Mouse (Mus musculus): ENCODE measurements at regions not wholly inside any gene's neighbourhood (a gene's known extent, or its start where the extent isn't known, plus 50 kb on each side); places are given as distances from the start of the nearest gene placed in this dataset.

DNA sequence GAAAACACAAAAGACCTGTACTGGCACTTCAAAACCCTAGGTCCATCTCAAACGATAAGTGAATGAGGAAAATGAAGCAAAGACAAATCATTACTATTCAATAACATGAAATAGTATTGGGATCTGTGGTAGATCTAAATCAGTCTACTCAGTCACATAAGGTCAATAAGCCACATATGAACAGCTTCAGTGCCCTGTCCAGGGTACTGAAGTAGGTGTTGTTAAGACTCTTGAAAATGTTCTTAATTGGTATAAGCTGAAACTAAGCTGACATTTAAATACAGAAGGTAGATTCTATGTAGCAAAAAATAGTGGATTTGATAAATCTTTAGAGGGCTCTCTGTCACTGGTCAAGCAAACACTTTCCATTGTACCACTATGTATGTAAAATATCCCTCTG lies 183.8 kb downstream of the Tm4sf1 start:
- Histone ChIP-seq H3K36me3 (no peaks in the 10 kb centered on the region), H3K4me1 (replicated peaks) (no peaks in the 10 kb centered on the region)
- WGBS = 94% methylated on average over 1 of the region's 1 CpGs

DNA sequence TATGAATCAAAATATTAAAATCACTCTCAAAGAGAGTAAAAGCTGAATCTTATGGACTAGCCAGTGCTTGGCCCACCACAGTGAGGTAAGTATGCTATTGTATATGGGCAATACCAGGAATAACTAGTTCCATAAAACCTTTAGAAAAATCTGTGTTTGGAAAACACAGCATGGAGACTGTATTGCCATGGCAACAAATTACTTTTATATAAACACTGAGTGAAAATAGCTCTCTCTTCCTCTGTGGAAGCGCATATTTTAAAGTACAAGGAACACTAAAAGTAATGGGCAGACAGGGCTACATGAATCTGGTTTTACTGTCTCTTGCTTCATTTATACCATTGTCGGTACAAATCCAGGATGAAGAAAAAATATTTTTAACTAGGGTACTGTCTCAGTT lies 199.5 kb downstream of the Tm4sf1 start:
- no peaks in the 10 kb centered on the region for H3K4me1 ChIP-seq (replicated peaks)
- H3K9ac ChIP-seq = no peak overlapping the region
- WGBS = 71% methylated on average over 2 of the region's 2 CpGs
- H3K4me3 ChIP-seq = no peak overlapping the region
- no peaks in the 10 kb centered on the region for H3K9me3 ChIP-seq
- ATAC-seq (ENCODE audit: low FRiP score, low read depth) = no peak
- H3K36me3 ChIP-seq = no peaks in the 10 kb centered on the region
- H3K27me3 ChIP-seq = no peaks in the 10 kb centered on the region
- H3K4me2 ChIP-seq = no peak overlapping the region
- H3K27ac ChIP-seq (replicated peaks) = no peak overlapping the region

More for the DNA sequence above, 183.8 kb downstream of the Tm4sf1 start:
- H3K9me3 ChIP-seq = no peaks in the 10 kb centered on the region
- no peak overlapping the region for H3K9ac ChIP-seq
- no peak overlapping the region for H3K4me2 ChIP-seq
- no peaks in the 10 kb centered on the region for H3K27me3 ChIP-seq
- no peak overlapping the region for H3K4me3 ChIP-seq
- H3K27ac ChIP-seq (replicated peaks) = no peak overlapping the region
- no peak for ATAC-seq (ENCODE audit: low FRiP score, low read depth)

- no peak overlapping the region for H3K4me2 ChIP-seq
- WGBS = 98% methylated on average over 1 of the region's 1 CpGs
- no peaks in the 10 kb centered on the region for H3K27me3 ChIP-seq
- ATAC-seq (ENCODE audit: low FRiP score, low read depth) = no peak
- no peaks in the 10 kb centered on the region for H3K4me1 ChIP-seq (replicated peaks)
- H3K36me3 ChIP-seq = no peaks in the 10 kb centered on the region
- H3K27ac ChIP-seq (replicated peaks) = no peak overlapping the region
- no peaks in the 10 kb centered on the region for H3K9me3 ChIP-seq
- H3K9ac ChIP-seq = no peak overlapping the region
- no peak overlapping the region for H3K4me3 ChIP-seq
Observed at GRCm38 (mm10) chr3:57100515-57100914, 201.3 kb downstream of the Tm4sf1 start.

DNA sequence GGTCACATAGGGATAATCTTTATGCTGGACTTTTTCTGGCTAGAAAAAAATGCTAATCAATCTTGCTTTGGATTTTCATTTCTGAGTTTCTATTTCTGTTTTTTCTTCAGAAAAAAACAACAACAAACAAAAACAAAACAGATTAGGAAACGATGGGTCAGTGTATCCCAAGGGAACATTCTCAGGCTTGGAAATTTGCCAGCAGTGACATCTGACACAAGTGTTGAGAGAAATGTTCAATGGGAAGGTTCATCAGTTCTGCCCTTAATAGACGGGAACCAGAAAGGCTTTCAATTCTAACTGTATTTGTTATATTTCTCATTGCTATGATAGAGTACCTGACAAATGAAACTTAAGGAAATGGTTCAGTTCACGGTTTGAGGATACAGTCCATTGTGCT lies 206.9 kb downstream of the Tm4sf1 start:
- no peaks in the 10 kb centered on the region for H3K9me3 ChIP-seq
- no peaks in the 10 kb centered on the region for H3K36me3 ChIP-seq
- H3K27me3 ChIP-seq = no peaks in the 10 kb centered on the region
- 58% methylated on average over 3 of the region's 3 CpGs for WGBS
- no peaks in the 10 kb centered on the region for H3K4me1 ChIP-seq (replicated peaks)
- H3K4me2 ChIP-seq = no peak overlapping the region
- no peak overlapping the region for H3K27ac ChIP-seq (replicated peaks)
- no peak overlapping the region for H3K4me3 ChIP-seq
- no peak for ATAC-seq (ENCODE audit: low FRiP score, low read depth)
- H3K9ac ChIP-seq = no peak overlapping the region

GRCm38 (mm10) chr3:57093201-57093940 lies 208.4 kb downstream of the Tm4sf1 start:
- Histone ChIP-seq H3K4me1 (replicated peaks) (no peaks in the 10 kb centered on the region), H3K9me3 (no peaks in the 10 kb centered on the region), H3K36me3 (no peaks in the 10 kb centered on the region), H3K27ac (replicated peaks) (no peak overlapping the region), H3K9ac (no peak overlapping the region), H3K4me2 (no peak overlapping the region), H3K27me3 (no peaks in the 10 kb centered on the region), H3K4me3 (no peak overlapping the region)
- WGBS = 94% methylated on average over 1 of the region's 1 CpGs
- no peak for ATAC-seq (ENCODE audit: low FRiP score, low read depth)

DNA sequence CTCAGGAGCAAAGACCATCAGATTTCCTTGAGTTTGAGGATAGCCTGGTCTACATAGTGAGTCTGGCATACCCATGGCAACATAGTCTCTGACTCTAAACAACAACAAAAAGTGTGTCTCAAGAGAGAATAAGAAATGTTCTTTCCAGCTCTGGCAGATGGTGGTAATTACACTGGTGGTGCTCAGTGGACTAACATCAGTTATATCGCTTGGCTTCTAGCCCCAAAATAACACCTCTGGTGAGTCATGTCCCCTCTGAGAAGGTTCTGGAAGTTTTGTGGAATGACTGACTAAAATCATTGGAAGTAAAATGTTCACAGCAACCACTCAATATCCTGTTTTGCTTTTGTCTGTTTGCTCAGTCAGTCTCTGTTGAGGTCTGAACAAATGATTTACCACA lies 227.3 kb downstream of the Tm4sf1 start:
- Histone ChIP-seq H3K27ac (replicated peaks) (no peak overlapping the region), H3K36me3 (no peaks in the 10 kb centered on the region), H3K4me2 (no peak overlapping the region), H3K9ac (no peak overlapping the region), H3K4me1 (replicated peaks) (no peaks in the 10 kb centered on the region), H3K4me3 (no peak overlapping the region), H3K9me3 (no peaks in the 10 kb centered on the region), H3K27me3 (no peaks in the 10 kb centered on the region)
- WGBS = 88% methylated on average over 1 of the region's 1 CpGs
- ATAC-seq (ENCODE audit: low FRiP score, low read depth) = no peak

- Histone ChIP-seq H3K4me1 (replicated peaks) (no peaks in the 10 kb centered on the region), H3K9ac (no peak overlapping the region), H3K27me3 (no peaks in the 10 kb centered on the region), H3K36me3 (no peaks in the 10 kb centered on the region), H3K9me3 (no peaks in the 10 kb centered on the region), H3K27ac (replicated peaks) (no peak overlapping the region), H3K4me2 (no peak overlapping the region), H3K4me3 (no peak overlapping the region)
- WGBS = 90% methylated on average over 4 of the region's 4 CpGs
- no peak for ATAC-seq (ENCODE audit: low FRiP score, low read depth)
Observed at GRCm38 (mm10) chr3:57073962-57074506, 227.8 kb downstream of the Tm4sf1 start.

GRCm38 (mm10) chr3:57033021-57033420 lies 268.8 kb downstream of the Tm4sf1 start:
- Histone ChIP-seq H3K9me3 (no peaks in the 10 kb centered on the region), H3K4me2 (no peak overlapping the region), H3K4me3 (no peak overlapping the region), H3K27ac (replicated peaks) (no peak overlapping the region), H3K9ac (no peak overlapping the region), H3K36me3 (no peaks in the 10 kb centered on the region), H3K4me1 (replicated peaks) (no peaks in the 10 kb centered on the region), H3K27me3 (no peaks in the 10 kb centered on the region)
- ATAC-seq (ENCODE audit: low FRiP score, low read depth) = no peak

GRCm38 (mm10) chr3:57018171-57018570 lies 283.6 kb downstream of the Tm4sf1 start:
- Histone ChIP-seq H3K27me3 (no peaks in the 10 kb centered on the region), H3K9ac (no peak overlapping the region), H3K9me3 (no peaks in the 10 kb centered on the region), H3K4me1 (replicated peaks) (no peaks in the 10 kb centered on the region), H3K4me2 (no peak overlapping the region), H3K4me3 (no peak overlapping the region), H3K27ac (replicated peaks) (no peak overlapping the region), H3K36me3 (no peaks in the 10 kb centered on the region)
- ATAC-seq (ENCODE audit: low FRiP score, low read depth) = no peak

GRCm38 (mm10) chr3:56981305-56981660 lies 320.5 kb downstream of the Tm4sf1 start:
- Histone ChIP-seq H3K4me2 (no peak overlapping the region), H3K9ac (no peak overlapping the region), H3K27me3 (no peaks in the 10 kb centered on the region), H3K36me3 (no peaks in the 10 kb centered on the region), H3K4me1 (replicated peaks) (peaks cover 4% of the 10 kb centered on the region; the same call in 1 of the 2 replicates), H3K4me3 (no peak overlapping the region), H3K9me3 (no peaks in the 10 kb centered on the region), H3K27ac (replicated peaks) (no peak overlapping the region)
- WGBS = 56% methylated on average over 2 of the region's 2 CpGs
- ATAC-seq (ENCODE audit: low FRiP score, low read depth) = peak; percentile 54; the same call in 1 of the 2 replicates

- 44% methylated on average over 3 of the region's 3 CpGs for WGBS
- Histone ChIP-seq H3K4me1 (replicated peaks) (peaks cover 4% of the 10 kb centered on the region; the same call in 1 of the 2 replicates), H3K9me3 (no peaks in the 10 kb centered on the region), H3K36me3 (no peaks in the 10 kb centered on the region), H3K27me3 (no peaks in the 10 kb centered on the region), H3K27ac (replicated peaks) (no peak overlapping the region), H3K4me3 (no peak overlapping the region), H3K4me2 (no peak overlapping the region), H3K9ac (no peak overlapping the region)
- ATAC-seq (ENCODE audit: low FRiP score, low read depth) = peak; percentile 74; the same call in 1 of the 2 replicates
Observed at GRCm38 (mm10) chr3:56980593-56981304, 321.0 kb downstream of the Tm4sf1 start.

DNA sequence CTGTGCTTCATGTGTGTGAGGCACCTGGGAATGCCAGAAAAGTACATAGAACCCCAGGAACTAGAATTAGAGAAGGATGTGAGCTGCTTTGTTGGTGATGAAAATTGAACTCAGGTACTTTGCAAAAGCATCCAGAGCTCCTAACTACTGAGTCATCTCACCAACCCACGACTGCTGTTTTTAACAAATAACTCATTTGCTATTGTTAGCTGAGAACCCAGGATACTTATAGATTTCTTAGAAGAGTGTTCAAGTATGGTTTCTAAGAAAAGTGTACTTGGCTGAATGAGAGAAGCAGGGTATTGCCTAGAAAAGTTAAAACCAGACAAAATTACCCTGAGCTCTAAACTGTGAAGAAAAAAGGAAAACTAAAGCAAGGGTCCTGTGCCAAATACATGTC lies 335.8 kb downstream of the Tm4sf1 start:
- H3K9me3 ChIP-seq = no peaks in the 10 kb centered on the region
- H3K9ac ChIP-seq = no peak overlapping the region
- no peak overlapping the region for H3K27ac ChIP-seq (replicated peaks)
- no peak overlapping the region for H3K4me3 ChIP-seq
- WGBS = 82% methylated on average over 1 of the region's 1 CpGs
- no peak for ATAC-seq (ENCODE audit: low FRiP score, low read depth)
- no peaks in the 10 kb centered on the region for H3K27me3 ChIP-seq
- no peak overlapping the region for H3K4me2 ChIP-seq
- peaks cover 7% of the 10 kb centered on the region for H3K4me1 ChIP-seq (replicated peaks)
- H3K36me3 ChIP-seq = no peaks in the 10 kb centered on the region
